Mouse (Mus musculus): ENCODE data around the gene Dis3l2.
A peak's percentile ranks its signal among the peaks of the same experiment; 100 is the strongest.

The Dis3l2 gene

DNA sequence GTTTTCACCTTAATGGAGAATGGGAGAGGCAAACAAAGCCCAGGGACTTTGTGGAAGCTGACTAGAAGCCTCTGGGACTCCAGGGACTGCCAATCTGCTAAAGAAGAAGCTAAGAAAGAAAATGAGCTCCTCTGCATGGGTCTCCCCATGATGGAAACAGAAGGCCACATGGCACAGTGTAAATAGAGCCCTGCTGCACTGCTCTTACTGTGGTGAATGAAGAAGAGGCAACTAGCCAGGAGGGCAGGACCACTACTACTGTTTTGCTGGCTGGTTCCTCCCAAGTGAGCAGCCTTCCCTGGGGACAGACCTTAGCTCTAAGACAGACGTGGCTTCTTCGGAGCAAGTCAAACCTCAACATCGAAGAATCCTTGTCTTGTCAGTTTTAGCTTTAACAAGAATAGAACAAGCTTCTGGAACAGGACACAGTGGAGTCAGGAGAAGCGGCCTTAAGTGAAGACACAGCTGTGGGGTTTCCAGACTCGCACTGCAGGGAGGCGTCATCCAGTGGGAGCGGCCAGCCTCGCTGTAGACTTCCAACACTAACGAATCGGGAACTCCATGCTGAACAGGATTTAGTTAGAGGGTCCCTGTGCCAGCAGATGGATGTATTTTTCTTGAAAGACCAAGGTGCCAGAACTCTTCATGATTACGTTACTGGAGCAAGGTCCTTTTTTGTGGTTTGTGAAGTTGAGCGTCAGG, 307.2 kb downstream of the Dis3l2 start:
- no peak for DNase-seq (ENCODE audit: low spot score)

DNA sequence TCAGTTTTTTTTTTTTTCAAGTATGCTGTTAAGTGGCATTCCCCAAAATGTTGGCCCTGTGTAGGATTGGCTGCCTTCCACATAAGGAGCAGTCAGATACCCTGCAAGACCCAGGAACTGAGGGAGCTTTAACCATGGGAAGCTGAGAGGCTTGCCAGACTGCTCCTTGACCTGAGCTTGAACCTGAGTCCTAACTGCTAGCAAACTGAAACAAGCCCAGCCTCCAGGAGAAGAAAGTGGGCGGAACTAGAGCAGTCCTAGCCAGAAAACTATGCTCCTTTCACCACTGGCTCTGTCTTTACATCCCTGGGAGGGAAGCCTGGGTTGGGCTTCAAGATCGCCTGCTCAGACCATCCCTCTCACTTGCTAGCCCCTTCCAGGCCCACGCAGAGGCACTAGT, 308.1 kb downstream of the Dis3l2 start:
- DNase-seq (ENCODE audit: low spot score): no peak

DNA sequence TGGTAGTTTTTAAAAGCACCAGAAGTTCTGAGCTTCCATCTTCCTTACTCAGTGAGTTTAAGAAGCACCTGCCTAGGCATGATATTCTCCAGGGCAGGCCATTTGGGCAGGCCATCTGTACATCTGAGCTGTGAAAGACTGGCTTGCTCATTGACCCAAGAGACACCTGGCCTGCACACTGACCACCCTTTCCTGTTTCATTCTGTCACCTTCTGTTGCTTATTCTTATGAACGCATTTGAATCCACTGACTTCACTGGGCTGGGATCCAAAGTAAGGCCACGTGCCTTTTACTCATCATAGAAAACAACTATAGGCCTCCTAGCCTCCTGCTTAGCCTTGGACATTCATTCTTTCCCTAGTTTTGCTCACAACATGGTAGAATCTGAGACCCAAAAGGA, 309.0 kb downstream of the Dis3l2 start:
- DNase-seq (ENCODE audit: low spot score): no peak

DNA sequence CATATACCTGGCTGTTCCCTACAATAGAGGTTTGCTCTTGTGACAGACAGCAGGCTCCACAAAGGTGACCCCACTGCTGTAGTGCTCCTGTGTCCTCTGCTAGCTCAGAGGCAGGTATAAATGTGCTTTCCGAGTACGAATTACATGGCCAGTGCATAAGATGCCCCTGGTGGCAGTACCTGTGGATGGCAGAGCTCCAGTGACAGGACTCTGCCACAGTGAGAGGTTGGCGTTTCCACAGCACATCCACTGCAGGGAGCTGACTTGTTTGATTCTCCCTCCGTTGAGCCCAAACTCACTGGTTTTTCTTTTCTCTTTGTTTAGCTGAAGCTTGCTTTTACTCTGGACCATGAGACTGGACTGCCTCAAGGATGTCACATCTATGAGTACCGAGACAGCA, 317.1 kb downstream of the Dis3l2 start:
- no peak for DNase-seq (ENCODE audit: low spot score)

DNA sequence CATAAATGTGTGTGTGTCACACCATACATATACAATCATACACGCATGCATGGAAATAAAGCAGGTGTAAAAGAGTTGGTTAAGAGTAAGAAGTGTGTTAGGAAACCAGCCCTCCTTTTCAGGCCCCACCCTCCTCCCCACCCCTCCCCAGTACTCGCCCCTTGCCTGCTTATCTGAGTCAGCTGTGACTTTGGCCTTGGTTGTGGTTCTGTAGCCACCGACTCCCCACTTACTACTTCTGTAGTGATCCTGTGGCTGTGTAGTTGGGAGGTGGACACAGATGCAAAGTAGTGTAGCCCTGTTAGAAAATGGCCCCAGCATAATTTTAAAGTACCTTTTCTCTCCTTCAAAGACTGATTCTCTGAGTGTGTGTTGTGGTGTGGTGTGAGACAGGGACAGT, 318.0 kb downstream of the Dis3l2 start:
- DNase-seq (ENCODE audit: low spot score): no peak

DNA sequence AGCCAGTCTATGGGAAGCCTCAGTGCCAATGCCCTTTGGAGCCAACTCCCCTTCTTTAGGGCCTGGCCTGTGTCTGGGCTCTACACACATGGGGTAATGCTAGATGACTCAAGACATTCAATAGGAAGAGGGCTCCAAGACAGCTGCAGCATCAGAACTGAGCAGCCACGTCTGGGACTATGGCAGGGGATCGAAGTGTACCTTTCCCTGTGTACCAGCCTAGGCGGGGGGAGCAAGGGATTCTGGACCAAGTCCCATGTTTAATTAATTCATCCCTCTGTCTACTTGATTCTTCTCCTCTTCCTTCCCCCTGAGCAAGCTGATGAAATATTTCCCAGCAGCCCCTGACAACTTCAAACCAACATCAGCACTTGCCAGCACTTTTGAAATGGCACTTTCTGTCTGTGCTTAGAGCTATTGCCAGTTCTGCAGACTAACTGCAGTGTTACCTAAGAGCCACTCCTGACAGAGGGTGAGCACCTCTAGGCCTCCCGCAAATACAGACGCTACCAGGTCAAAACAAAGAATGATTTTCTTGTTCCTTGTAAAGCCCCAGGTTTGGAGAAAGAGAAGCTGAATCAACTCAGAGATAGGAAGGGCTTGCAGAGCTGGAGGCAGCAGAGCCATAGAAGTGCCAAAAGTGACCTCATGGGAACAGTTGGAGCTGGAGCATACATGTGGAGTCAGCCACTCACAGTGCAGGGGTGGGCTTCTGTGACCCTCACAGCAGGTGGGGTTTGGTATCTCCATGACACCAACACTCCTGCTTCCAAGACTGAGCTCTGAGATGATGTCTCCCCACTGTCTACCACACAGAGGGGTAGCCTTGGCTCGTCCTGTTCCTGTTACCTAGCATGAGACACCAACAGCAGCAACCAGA, 319.9 kb downstream of the Dis3l2 start:
- DNase-seq (ENCODE audit: low spot score): no peak

DNA sequence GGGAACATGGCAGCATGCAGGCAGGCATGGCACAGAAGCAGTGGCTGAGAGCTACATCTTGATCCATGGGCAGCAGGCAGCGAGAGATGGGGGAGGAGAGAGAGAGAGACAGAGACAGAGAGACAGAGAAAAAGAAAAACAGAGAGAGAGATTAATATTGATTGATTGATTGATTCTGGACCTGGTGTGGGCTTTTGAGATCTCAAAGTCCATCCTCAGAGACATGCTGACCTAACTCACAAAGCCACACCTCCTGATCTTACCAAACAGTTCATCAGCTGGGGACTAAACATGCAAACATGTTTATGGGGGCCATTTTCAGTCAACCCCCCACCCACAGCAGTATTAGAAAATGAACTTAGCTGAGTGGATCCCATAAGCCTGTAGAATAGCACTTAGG, 321.4 kb downstream of the Dis3l2 start:
- DNase-seq (ENCODE audit: low spot score): no peak

DNA sequence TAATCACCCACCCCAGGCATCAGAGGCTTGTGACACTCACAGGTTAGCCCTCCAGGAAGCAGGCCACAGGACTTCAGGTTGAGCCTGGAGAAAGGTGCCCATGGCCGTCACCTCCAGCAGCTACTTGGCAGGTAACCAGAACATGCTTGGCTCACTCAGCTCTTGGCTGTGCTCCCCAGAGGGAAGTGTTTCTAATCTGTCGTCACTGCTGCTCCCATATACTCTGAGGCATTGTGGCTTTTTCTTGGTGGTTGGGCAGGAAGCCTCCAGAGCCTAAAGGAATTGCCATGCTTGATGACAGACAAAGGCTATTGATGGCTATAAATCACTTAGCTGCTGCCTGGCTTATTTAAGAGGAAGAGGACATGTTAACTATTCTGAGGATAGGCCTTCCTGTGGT, 325.2 kb downstream of the Dis3l2 start:
- DNase-seq (ENCODE audit: low spot score): no peak

DNA sequence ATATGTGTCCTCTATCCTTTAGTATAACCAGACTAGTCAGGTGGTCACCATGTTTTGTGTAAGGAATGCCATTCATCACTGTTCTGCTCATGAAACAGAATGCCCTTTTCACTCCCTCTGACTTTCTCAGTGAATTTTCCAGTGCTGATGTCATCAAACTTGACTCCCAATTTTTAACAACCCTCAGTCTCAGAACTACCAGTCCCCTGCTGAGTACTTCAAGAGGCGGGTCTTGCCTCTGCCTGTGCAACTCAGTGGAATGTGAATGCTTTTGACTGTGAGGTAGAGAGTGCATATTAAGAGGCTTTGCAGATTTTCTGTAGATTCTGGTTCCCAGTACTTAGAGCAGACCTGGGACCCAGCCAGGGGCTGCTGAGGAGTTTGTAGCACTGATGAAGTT, 327.0 kb downstream of the Dis3l2 start:
- no peak for DNase-seq (ENCODE audit: low spot score)

DNA sequence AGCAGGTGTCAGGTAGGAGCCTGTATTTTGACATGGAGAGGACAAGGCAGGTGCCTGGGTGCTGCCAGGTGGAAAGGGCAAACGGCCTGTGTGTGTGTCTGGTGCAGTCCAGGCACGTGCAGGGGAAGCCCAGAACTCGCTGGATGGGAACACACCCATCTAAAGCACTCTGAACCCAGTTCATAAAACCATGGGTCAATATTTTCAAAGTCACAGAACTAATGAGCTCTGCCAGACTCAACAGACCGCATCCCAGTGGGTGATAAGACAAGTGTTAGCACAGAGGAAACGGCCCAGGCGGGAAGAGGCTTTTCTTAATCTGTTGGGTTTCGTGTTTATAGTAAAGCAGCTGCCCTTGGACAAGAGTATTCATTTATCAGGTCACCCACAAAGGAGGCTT, 328.9 kb downstream of the Dis3l2 start:
- DNase-seq (ENCODE audit: low spot score): no peak

DNA sequence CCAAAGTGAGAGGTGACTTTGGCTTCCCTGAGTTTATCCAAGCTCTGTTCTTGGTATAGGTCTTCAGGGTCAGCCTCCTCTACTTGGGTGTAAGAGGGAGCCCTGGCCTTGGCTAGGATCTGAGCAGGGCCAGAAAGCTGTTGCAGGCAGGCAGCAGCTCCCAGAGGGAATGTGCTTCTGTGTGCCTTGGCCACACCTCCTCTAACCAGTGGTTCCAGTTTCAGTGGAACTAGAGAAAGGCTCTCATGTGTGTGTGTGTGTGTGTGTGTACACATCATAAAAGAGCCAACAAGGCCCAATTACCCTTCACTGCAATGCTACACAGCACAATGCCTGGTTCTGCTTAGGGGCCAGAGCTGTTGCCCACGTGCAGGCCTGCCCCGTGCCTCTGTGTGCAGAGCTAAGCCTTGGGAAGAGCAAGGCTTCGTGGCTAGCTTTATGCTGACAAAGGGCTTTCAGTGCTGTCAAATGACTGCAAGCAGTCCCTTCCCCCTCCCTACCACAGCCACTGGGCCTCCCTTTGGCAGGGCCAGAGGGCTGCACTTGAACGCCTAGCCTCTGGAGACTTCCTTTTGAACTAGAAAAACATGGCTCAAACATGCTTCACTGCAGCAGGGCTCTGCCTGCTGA, 332.0 kb downstream of the Dis3l2 start:
- no peak for DNase-seq (ENCODE audit: low spot score)

DNA sequence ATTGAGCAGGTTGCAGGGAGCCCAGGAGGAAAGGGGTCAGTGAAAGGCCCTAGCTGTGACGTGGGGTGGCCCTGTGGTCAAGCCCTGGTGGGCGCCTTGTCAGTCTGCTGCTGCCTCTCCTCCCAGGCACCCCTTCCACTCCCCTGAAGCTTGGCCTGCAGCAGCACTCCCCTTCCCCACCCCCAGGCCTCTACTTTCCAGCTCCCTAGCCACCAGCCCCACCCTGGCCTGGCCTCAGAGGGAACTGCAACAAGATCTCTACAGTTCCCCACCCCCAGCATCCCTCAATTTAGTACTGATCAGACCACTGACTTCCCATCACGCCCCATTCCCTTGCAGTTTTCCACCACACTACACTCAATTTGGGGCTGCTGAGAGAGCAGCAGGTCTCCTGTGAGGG, 332.7 kb downstream of the Dis3l2 start:
- no peak for DNase-seq (ENCODE audit: low spot score)

DNA sequence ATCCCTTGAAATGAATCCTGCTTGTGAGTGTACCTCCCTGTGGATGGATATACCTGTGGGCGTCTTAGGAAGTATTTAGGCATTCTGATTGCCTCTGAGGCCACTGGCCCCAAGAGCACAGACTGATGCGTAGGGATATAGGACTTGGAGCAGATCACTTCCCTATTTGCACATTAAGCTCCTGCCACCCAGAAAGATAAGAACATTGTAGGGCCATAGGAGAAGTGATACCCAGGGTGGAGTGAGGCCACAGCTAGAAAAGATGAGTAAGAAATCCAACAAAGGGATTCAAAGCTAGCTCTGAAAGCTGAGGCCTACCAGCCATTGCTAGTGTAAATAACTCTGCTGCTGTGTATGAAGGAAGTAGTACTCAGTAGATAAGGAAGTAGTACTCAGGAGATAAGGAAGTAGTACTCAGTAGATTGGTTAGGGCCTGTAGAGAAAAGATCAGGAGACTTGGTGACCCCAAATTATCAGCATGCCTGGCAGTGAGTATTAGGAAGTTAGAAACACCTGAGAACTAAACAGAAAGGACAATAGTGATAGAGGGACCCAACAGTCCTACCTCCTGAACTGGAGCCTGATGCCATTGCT, 335.0 kb downstream of the Dis3l2 start:
- DNase-seq (ENCODE audit: low spot score): no peak

DNA sequence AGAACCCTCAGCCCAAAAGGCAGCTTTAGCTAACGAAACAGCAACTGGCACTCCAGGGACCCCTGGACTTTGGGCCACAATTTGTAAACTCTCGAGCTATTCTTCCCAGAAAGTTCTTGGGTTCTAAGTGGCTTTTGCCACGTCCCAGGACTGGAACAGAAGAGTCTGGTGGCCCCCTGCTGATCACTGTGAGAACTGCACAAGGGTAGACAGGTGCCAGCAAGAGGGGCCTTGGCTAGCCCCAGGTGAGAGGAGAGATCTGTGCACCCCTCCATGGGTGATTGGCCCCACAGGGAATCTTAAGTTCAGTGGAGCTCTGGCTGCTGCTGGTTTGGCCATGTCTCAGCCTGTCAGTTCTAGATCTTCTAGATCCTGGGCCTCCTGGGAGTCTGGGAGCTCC, 337.5 kb downstream of the Dis3l2 start:
- peak; percentile 18 for DNase-seq (ENCODE audit: low spot score)

DNA sequence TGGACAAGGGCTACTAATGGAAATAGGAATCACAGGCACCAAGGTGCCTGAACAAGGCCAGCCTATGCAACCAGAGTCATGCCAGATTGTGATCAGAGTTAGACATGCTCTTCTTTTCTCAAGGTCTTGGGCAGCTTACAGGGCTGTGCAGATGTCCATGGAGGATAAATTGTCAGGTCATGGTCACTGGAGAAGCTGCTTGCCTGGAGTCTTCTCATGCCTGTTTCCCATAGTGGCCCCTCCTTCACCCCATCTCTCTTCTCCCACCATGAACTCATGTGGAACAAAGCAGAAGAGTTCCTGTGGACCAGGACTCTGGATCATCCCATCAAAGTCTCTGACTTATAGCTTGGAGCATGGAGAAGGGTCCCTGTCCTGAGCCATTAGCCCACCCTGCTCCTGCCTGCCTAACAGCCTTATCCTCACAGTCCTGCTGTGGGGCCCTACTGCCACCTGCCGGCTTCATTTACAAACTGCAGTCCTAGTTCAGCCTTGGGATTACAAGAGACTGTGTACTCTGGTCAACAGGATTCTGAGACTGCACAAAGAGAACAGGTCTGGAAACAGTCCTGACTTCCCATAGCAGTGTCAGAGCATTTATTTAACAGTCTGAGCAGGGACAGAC, 338.3 kb downstream of the Dis3l2 start:
- DNase-seq (ENCODE audit: low spot score): peak; percentile 43

DNA sequence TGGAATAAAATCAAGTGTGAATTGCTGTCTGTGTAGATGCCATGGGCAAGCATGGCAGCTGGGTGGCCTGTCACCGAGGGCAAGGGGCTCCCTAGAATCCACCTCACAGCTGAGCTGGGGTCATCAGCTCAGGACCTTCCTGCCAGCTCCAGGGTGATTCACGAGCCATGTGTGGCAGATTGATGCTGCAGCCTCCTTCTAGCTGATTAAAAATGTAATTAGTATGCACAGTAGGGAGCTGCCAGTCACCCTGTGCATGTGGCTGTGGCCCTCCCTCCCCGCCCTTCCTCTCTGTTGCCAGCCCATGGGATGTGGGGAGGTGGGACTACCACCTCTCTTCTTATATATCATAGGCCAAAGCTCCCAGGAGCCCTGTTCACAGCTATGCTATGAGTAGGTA, 346.5 kb downstream of the Dis3l2 start:
- DNase-seq (ENCODE audit: low spot score): no peak

DNA sequence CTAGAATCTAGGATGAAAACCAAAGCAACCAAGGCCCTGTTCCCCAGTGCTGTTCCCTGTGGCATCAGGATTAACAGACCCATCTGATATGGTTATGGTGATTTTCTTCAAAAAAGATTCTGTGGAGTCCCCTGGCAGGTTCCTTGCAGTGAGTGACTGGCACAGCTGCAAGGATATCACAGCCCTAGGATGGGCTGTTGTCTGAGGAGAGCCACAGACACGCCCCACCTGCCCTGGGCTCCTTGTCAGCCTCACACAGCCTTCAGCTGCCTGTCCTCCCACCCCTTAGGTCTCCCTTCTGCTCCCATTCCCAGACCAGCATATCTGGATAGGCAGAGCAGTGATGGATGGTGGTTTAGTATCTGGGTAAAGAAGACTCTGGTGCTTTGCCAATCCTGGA, 347.1 kb downstream of the Dis3l2 start:
- no peak for DNase-seq (ENCODE audit: low spot score)

DNA sequence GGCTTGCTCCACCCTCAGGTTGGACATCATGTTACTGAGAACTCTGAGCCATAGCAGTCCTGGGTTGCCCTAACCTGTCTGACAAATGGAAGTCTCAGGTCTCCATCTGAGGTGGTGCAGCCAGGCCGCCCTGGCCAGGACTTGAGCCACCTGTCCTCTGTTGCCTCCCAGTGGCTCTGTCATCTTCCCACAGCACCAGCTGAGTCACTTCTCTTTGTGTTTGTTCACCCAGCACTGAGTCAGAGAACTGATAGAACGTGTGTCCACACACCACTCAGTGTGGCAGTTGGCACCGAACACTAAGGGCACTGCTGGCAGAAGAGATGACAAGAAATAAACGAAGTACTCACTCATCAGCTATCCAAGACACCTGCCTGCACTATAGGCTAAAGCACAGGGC, 347.8 kb downstream of the Dis3l2 start:
- no peak for DNase-seq (ENCODE audit: low spot score)

DNA sequence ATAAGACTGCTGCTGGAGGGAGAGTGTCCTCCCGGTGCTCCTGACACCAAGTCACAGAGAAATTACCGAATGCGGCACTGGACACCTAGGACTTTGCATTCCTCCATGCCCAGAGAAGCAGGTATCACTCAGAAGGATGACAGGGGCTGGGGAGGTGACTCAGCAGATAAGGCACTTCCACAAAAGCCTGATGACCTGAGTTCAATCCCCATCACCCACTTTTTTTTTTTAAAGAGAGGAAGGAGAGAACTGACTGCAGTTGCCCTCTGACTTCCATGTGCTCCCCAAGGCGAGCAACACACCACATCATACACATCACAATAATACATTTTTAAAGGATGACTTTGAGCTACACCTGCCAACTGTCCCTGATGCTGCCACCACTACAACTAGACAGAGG, 353.5 kb downstream of the Dis3l2 start:
- DNase-seq (ENCODE audit: low spot score): no peak

DNA sequence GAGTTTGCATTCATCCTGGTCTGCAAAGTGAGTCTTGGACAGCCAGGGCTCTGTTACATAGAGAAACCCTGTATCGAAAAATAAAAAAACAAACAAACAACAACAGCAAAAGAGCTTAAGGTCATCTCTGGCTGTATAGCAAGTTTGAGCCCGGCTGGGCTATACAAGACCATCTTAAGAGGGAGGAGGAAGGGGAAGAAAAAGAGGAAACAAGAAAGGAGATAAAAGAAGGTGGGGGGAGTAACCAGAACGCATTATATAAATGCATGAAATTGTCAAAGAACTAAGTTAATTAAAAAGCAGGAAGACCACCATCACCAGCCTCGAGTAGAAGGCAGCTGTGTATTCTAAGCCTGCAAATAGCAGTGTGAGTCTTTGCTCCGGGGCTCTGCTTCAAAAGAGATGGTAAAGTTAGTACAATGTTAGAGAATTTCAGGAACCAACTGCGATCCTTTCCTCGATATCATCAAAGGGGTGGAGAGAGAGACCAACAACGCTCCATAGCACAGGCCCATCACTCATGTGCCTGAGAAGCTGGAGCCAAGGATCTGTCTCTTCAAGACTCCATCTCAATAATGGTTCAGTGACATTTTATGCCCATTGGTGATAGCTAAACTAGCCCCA, 355.5 kb downstream of the Dis3l2 start:
- DNase-seq (ENCODE audit: low spot score): no peak

DNA sequence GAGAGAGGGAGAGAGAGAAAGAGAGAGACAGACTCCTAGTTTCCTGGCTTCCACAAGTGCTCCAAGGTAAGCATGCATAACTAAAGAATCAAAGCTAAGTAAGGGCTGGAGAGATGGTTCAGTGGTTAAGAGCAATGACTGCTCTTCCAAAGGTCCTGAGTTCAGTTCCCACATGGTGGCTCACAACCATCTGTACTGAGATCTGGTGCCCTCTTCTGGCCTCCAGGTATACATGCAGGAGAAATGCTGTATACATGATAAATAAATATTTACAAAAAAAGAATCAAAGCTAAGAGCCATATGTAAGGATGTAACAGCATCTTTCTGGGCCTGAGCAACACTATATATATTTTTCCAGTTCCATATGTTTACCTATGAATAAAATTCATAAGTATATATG, 357.3 kb downstream of the Dis3l2 start:
- no peak for DNase-seq (ENCODE audit: low spot score)

DNA sequence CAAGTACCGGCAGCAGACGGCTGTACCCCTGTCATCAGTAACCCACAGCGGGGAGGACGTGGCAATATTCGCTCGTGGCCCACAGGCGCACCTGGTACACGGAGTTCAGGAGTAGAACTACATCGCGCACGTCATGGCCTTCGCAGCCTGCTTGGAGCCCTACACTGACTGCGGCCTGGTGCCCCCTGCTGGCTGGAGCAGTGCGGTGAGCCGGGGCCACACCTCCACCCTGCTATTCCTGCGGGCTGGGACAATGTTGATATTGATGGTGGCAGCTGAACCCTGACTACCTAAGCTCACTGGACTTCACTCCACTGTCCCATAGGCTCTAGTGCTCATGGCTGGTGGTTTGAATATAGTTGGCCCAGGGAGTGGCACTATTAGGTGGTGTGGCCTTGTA, 367.1 kb downstream of the Dis3l2 start:
- peak; percentile 7 for DNase-seq (ENCODE audit: low spot score)
